Mouse (Mus musculus): ENCODE results near the gene Katnal1. TPM values are rescaled to one million over a fixed set of nuclear protein-coding genes. Genes with fewer than 3 reads are reported as not detected.
A peak's percentile ranks its signal among the peaks of the same experiment; 100 is the strongest.

Gene Katnal1
- total RNA-seq, 4 experiments from 2014 or later = 55.4 to 73.6 (median 64.1) TPM

- no peak for DNase-seq (ENCODE audit: low spot score in 2 of 2)
Measured at GRCm38 (mm10) chr5:148954314-148955060, 25.4 kb upstream of the Katnal1 start.

DNA sequence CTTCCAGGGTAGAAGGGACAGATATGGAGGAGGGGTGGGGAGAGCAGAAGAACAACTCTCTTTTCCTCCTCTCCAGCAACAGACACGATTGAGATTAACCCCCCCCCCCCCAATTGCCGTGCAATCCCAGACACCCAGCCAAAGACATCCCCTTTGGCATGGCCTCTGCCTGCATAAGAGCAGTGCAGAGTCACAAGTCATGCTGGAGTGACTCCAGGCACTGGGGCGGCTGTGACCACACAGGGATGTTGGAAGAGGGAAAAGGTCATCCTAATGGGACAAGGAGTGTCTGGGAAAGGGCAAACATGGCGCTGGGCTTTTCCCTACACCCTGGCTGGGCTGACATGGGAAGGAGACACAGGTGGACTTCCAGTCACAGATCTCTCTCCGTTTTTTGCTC, 24.0 kb upstream of the Katnal1 start:
- DNase-seq (ENCODE audit: low spot score in 2 of 2) = no peak

GRCm38 (mm10) chr5:148952419-148952818, 23.3 kb upstream of the Katnal1 start:
- no peak for DNase-seq (ENCODE audit: low spot score in 2 of 2)

DNA sequence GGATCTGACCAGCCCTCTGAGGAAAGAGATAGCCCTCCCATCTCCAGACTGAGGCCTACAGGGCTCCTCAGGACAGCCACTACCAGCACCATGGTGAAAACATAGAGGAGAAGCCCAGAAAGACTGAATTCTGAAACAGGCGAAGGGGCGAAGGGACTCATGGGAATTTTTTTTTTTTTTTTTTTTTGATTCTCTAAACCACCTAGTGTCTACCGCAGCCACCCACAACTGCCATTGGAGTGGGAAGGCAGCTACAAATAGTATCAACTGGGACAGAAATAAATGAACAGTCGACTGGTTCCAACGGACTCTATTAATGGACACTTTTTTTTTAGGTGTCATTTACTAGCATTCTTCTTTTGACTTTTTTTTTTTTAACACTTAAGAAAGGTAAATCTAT, 22.2 kb upstream of the Katnal1 start:
- DNase-seq (ENCODE audit: low spot score in 2 of 2) = no peak

- no peak for DNase-seq (ENCODE audit: low spot score in 2 of 2)
Measured at GRCm38 (mm10) chr5:148950064-148950463, 20.9 kb upstream of the Katnal1 start.

GRCm38 (mm10) chr5:148948577-148948976, 19.5 kb upstream of the Katnal1 start:
- DNase-seq (ENCODE audit: low spot score in 2 of 2) = no peak

GRCm38 (mm10) chr5:148947412-148947811, 18.3 kb upstream of the Katnal1 start:
- no peak for DNase-seq (ENCODE audit: low spot score in 2 of 2)

- no peak for DNase-seq (ENCODE audit: low spot score in 2 of 2)
Measured at GRCm38 (mm10) chr5:148946787-148947186, 17.7 kb upstream of the Katnal1 start.

- no peak for DNase-seq (ENCODE audit: low spot score in 2 of 2)
Measured at GRCm38 (mm10) chr5:148945735-148946134, 16.6 kb upstream of the Katnal1 start.

DNA sequence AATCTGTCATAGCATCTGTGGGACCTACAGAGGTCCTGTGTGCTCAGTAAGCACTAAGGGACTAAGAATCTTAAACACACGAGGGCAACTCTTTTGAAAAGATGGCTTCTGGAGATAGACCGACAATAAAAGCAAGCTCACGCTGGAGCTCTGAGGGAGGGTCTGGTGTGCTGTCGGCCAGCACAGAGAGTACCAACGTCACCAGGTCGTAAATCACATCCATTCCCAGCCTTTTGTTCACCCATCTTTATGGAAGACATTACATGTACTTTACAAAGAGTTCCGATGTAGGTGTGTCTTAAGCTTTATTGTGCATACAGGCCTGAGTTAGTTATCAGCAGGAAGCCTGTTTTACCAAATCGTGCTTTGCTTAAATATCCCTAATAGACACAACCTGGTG, 14.9 kb upstream of the Katnal1 start:
- DNase-seq (ENCODE audit: low spot score in 2 of 2) = no peak

- no peak for DNase-seq (ENCODE audit: low spot score in 2 of 2)
Measured at GRCm38 (mm10) chr5:148943444-148943843, 14.3 kb upstream of the Katnal1 start.

- no peak for DNase-seq (ENCODE audit: low spot score in 2 of 2)
Measured at GRCm38 (mm10) chr5:148942957-148943356, 13.8 kb upstream of the Katnal1 start.

- DNase-seq (ENCODE audit: low spot score in 2 of 2) = no peak
Measured at GRCm38 (mm10) chr5:148942305-148942704, 13.2 kb upstream of the Katnal1 start.

GRCm38 (mm10) chr5:148941867-148942266, 12.7 kb upstream of the Katnal1 start:
- no peak for DNase-seq (ENCODE audit: low spot score in 2 of 2)

DNA sequence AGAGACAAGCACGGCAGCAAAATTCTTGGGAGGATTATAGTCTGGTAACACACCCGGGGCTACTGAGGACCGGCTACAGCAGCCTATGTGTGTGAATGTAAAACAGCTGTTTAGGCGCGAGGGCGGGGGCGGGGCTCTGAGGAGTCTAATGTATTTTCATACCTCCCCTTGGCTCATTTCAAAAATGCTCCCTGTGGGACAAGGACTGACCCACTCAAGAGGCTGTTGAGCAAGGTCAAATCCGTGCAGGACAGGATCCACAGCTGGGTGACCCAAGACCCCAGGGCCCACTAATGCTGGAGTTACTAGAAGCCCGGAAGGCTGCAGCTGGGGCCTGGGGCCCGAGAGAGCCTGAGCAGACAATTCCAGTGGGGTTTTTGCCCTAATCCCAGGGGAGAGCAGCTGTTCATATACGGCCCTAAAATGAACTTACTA, 10.8 kb upstream of the Katnal1 start:
- no peak for DNase-seq (ENCODE audit: low spot score in 2 of 2)

- DNase-seq (ENCODE audit: low spot score in 2 of 2) = no peak
Measured at GRCm38 (mm10) chr5:148936516-148936951, 7.4 kb upstream of the Katnal1 start.

DNA sequence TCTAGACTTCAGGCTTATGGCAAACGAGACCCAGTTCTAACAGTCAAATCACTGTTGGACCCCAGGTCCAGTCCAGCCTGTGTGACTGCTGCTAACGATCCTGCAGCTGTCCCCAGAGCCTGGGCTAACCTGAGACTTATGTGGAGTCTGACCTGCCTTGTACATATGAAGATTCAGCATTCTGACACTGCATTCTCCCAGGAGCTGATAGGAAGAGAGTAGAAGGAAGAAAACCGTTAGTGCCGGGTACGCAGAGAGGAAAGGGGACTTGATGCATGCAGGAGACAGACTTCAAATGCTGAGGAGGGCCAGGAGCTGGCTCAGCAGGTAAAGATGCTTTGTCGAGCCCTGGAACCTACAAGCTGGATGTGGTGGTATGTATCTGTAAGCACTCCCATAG, 6.8 kb upstream of the Katnal1 start:
- DNase-seq (ENCODE audit: low spot score in 2 of 2) = no peak

DNA sequence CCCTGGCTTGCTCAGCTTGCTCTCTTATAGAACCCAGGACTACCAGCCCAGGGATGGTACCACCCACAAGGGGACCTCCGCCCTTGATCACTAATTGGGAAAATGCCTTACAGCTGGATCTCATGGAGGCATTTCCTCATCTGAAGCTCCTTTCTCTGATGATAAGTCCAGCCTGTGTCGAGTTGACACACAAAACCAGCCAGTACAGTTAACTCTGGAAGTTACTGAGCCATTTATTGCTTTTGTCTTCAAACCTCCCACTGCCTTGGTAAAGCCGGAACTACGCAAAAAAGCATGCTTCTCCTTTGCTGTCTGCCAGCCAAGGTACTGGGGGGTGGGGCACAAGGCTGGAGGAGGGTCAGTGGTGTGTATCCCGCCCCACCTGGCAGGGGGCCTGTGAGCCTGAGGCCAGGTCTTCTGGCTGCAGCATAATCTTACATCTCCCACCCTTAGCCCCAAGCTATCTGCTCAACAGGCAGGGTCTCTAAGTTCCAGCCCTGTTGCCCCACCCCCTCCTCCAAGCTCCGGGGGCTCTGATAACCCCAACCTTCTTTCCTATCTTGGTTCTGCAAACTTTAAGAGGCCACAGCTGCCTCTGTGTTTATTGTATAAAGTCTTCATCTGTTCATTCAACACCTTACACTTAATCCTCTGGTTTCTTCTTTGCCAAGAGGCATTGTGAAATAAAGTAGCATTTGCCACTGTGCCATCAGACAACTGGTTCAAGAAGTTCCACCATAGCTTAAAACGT, 6.1 kb upstream of the Katnal1 start:
- no peak for DNase-seq (ENCODE audit: low spot score in 2 of 2)

- DNase-seq (ENCODE audit: low spot score in 2 of 2) = no peak
Measured at GRCm38 (mm10) chr5:148934457-148934856, 5.3 kb upstream of the Katnal1 start.

DNA sequence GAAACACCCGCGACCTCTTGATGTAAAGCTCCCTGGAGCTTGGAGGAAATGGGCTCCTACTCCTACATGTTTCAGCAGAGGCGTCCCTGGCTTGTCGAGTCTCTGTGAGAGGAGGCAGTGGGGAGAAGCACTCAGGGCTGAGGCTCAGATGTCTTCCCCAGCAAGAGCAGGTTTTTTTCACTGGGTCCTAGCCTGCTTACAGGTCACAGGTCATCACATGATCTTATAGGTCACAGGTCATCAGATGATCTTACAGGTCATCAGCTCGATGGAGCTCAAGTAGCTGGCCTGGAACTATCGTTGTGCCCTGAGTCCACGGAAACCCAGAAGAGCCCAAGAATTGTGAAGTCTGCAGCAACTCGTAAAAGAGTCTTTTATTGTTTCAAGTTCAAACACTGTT, 4.6 kb upstream of the Katnal1 start:
- no peak for DNase-seq (ENCODE audit: low spot score in 2 of 2)

DNA sequence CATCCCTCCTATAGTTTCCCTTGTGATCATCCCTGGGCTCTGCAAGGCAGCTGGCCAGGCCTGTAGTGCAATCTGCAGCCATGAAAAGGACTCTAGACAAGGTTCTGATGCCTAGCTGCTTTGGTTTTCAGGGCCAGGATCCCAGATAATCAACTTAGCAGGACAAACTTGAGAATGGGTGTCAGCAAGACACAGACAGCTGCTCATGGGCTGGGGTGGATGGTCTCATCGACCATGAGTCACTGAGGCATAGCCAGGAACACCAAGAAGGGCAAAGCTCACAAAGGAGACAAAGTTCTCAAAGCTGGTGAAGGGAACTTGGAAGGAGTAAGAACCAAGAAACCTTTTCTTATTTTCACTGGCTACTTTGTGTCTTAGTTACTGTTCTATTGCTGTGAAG, 2.2 kb upstream of the Katnal1 start:
- no peak for DNase-seq (ENCODE audit: low spot score in 2 of 2)

DNA sequence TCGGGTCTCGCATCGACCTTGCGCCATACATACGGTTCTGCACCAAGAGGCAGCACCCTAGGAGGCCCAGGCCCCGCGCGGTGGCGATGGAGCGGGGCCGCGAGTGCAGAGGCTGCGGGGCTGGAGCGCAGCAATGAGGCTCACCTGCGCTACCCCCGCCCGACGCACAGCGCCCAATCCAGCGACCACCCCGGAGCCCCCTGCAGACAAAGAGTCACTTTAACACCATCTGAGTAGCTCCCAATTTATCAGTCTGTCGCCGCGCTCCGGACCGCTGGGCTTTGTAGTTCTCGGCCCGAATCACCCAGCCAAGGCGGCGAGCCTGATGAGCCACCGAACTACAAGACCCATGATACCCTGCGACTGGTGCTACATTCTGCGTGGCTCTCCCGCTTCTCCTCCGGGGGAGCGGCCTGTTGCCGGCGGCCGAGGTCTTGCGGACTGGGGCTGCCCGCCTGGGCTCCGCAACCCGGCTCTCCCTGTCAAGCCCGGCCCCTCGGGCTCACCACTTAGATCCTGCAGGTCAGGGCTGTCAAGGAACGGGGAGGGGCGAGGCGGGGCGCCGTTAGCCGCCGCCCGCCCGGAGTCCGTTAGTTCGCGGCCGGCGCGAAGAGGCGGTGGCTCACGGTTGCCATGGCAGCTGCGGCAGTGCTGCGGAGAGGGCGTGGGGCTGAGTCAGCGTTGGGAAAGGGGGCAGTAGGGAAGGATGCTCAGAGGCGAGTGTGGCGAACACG, 571 bp downstream of the Katnal1 start:
- DNase-seq (ENCODE audit: low spot score in 2 of 2) = peak; percentile 94 to 97
